10 mouse cellular contexts compared by ENCODE assay signal in the genomic region with DNA sequence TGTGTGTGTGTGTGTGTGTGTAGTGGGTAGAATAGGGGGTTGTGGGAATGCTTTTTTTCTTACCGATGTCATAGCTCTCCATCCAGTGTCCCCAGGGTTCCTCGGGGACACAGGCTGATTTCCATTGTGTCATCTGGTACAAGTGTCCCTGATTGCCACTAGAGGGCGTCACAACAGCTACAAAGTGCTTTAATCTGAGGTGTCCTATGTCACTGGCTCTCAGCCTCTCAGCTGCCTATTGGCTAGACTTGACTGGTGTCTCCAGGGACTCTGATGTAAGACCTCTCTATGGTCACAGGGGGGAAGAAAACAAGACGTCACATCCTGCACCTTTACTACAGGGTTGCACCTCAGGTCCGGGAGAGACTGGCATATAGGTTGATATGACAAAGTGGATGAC.
DNase-seq lines count a peak whose midpoint lies in the region; ATAC-seq lines count a peak whose summit lies in the region.
"Had no signal": no experiment of that assay in that cellular context is flagged by ENCODE, and none has a peak within 500 bp of the region (broad histone marks: within the 10 kb centered on the region; RNA-seq: fewer than 3 reads in every experiment).

No protein-coding gene starts in this region.

- H3K9me3 ChIP-seq in heart, embryonic 12.5 days (replicated peaks) = no peaks in the 10 kb centered on the region

- 0 out of 2 replicates have a peak overlapping the region, but pooled peaks have one; percentile 0 for H3K27ac ChIP-seq in heart, embryonic 12.5 days (ENCODE audit: poor library complexity, severe bottlenecking)

- no peak overlapping the region for H3K9ac ChIP-seq in heart, embryonic 12.5 days

- H3K36me3 ChIP-seq in heart, embryonic 12.5 days = no peaks in the 10 kb centered on the region

- ATAC-seq in heart, embryonic 12.5 days (ENCODE audit: insufficient number of reproducible peaks, low FRiP score) = no peak
- peak; percentile 30 for ATAC-seq in inflammation-experienced regulatory T-cells, adult 6 months

- DNase-seq in heart, adult 8-10 months (ENCODE audit: low spot score) = no peak
- peak; percentile 21 for DNase-seq in thymus, postnatal 25 days
- DNase-seq in thymus, postnatal 36 days = no peak
- DNase-seq in cerebellum, postnatal 10 days = no peak
- DNase-seq in frontal cortex, postnatal 25 days (ENCODE audit: low spot score in 2 of 2) = no peak
- DNase-seq in layer of hippocampus, adult 11-12 months (ENCODE audit: low spot score) = no peak
- DNase-seq: cerebellum, adult 9-11 months; kidney, postnatal 10 days had no signal

- no peaks in the 10 kb centered on the region for H3K27me3 ChIP-seq in heart, embryonic 12.5 days (replicated peaks)

- WGBS in heart, embryonic 12.5 days = 51% methylated on average over 5 of the region's 5 CpGs

- peaks cover 20% of the 10 kb centered on the region for H3K4me1 ChIP-seq in heart, embryonic 12.5 days (replicated peaks)

- H3K4me2 ChIP-seq in heart, embryonic 12.5 days = no peak overlapping the region

- H3K4me3 ChIP-seq in heart, embryonic 12.5 days = no peak overlapping the region
